Mouse (Mus musculus): ENCODE data around the gene Haus2. TPM values are rescaled to one million over a fixed set of nuclear protein-coding genes. Genes with fewer than 3 reads are reported as not detected.
A peak's percentile ranks its signal among the peaks of the same experiment; 100 is the strongest.

Haus2 gene
- polyA plus RNA-seq, 1 experiment = 0.17 TPM

DNA sequence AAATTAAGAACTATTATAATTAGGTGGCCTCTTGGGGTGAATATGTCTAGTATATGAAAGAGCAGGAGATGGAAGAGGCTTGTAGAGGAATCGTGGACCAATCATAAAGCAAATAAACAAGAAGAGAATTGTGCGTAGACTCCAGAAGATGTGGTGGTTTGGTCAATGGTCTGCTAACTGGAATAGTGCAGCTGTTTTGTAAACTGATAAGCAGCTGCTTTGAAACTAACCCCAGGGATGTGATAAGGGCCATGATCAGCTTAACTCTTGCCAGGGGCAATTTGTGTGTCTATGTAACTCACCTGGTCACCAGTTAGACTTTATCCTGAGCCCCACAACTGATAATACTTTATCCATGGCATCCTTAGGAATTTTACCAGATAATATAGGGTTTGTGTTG lies 22.3 kb downstream of the Haus2 start:
- H3K4me1 ChIP-seq (ENCODE audit: control insufficient read depth) = peaks cover 51% of the 10 kb centered on the region
- no peaks in the 10 kb centered on the region for H3K9me3 ChIP-seq (ENCODE audit: control insufficient read depth, low read length)
- peak overlapping the region; percentile 20 for H3K4me3 ChIP-seq (replicated peaks)
- H3K27me3 ChIP-seq (ENCODE audit: control insufficient read depth) = peaks cover 14% of the 10 kb centered on the region
- TF ChIP-seq TAL1 (IDR thresholded peaks at IDR 0.05; ENCODE audit: low read length) = peak; percentile 85
- TF ChIP-seq GATA1 (IDR thresholded peaks at IDR 0.05; ENCODE audit: low read length) = peak; percentile 94
- peaks cover 7% of the 10 kb centered on the region for H3K36me3 ChIP-seq (ENCODE audit: control insufficient read depth)

DNA sequence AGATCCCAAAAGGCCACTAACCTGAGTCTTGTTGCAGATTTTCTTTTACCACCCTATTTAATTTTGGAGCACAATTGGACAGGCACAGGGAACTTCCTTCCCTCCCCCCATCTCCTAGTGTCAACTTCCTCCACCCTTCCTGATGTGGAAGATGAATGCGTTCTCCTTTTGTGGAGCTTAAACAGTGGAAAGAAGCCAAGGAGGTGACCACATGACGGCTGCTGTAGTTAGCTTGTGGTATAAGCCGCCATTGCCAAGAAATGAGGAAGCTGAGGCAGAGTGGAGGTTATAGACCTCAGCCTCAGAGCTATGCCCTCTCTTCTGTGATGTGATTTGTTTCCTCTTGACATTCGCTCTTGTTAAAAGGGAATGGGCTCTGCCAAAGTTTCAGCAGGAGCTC lies 22.8 kb downstream of the Haus2 start:
- peaks cover 7% of the 10 kb centered on the region for H3K36me3 ChIP-seq (ENCODE audit: control insufficient read depth)
- H3K27me3 ChIP-seq (ENCODE audit: control insufficient read depth) = peaks cover 14% of the 10 kb centered on the region
- TF ChIP-seq GATA1 (IDR thresholded peaks at IDR 0.05; ENCODE audit: low read length) (no peak), TAL1 (IDR thresholded peaks at IDR 0.05; ENCODE audit: low read length) (no peak)
- H3K9me3 ChIP-seq (ENCODE audit: control insufficient read depth, low read length) = no peaks in the 10 kb centered on the region
- peak overlapping the region; percentile 20 for H3K4me3 ChIP-seq (replicated peaks)
- H3K4me1 ChIP-seq (ENCODE audit: control insufficient read depth) = peaks cover 51% of the 10 kb centered on the region

DNA sequence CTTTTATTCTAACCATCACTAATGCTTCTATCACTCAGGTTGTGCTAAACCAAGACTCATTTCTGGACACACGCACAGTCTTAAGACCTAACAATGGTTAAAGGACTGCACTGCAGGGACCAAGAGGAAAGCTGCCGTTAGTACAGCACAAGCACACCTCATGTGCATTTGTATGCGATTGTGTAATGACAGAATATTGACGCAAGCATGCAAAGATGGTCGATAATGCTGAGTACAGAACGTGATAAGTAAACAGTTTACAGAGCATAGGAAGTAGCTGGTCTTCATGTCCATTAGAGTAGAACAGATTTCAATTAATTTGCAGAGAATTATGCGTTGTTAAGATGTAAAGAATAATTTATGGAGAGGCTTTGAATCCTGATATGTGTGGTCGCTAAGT lies 31.7 kb downstream of the Haus2 start:
- Histone ChIP-seq H3K4me3 (replicated peaks) (no peak overlapping the region), H3K9me3 (ENCODE audit: control insufficient read depth, low read length) (no peaks in the 10 kb centered on the region), H3K27me3 (ENCODE audit: control insufficient read depth) (no peaks in the 10 kb centered on the region), H3K4me1 (ENCODE audit: control insufficient read depth) (peaks cover 2% of the 10 kb centered on the region; the same call in 1 of the 2 replicates), H3K36me3 (ENCODE audit: control insufficient read depth) (no peaks in the 10 kb centered on the region)
- TF ChIP-seq GATA1 (IDR thresholded peaks at IDR 0.05; ENCODE audit: low read length) (no peak), TAL1 (IDR thresholded peaks at IDR 0.05; ENCODE audit: low read length) (no peak)

DNA sequence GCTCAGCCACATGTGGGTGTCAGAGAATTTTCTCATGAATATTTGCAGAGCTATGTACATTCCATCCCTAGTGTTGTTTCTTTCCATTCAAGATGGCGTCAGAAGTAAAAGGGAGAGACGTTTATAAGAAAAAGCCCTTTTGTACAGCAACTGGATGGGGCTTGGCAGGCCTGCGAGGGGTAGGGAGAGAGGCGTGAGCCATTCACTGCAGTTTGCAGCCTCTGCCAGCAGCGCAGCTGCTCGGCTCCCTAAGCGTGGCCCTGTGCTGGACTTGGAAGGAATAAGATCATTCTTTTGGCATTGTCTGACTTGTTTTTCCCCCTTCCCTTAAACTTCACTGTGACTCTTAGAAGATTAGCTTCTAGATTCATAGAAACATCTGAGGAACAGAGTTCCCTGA lies 34.7 kb downstream of the Haus2 start:
- H3K4me3 ChIP-seq (replicated peaks) = no peak overlapping the region
- peaks cover 2% of the 10 kb centered on the region; the same call in 1 of the 2 replicates for H3K4me1 ChIP-seq (ENCODE audit: control insufficient read depth)
- H3K9me3 ChIP-seq (ENCODE audit: control insufficient read depth, low read length) = no peaks in the 10 kb centered on the region
- TF ChIP-seq TAL1 (IDR thresholded peaks at IDR 0.05; ENCODE audit: low read length) = no peak
- no peaks in the 10 kb centered on the region for H3K36me3 ChIP-seq (ENCODE audit: control insufficient read depth)
- H3K27me3 ChIP-seq (ENCODE audit: control insufficient read depth) = no peaks in the 10 kb centered on the region

DNA sequence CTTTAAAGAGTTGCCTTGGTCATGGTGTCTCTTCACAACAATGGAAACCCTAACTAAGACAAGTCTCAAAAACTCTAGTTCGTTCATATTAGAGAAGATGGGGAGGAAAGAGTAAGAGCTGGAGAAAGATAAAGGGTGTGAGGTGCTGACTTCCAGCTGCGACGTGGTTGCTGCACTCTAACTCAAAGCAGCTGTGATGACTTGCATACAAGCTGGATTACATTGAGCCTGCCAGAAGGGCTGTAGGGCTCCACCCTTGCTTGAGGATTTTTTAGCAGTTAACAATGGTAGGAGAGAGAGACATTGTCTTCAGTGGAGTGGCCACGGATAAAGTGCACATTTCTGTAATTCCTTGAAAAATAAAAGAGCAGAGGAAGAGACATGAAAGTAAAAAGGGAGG lies 37.6 kb downstream of the Haus2 start:
- no peaks in the 10 kb centered on the region for H3K36me3 ChIP-seq (ENCODE audit: control insufficient read depth)
- H3K27me3 ChIP-seq (ENCODE audit: control insufficient read depth) = no peaks in the 10 kb centered on the region
- H3K9me3 ChIP-seq (ENCODE audit: control insufficient read depth, low read length) = no peaks in the 10 kb centered on the region
- H3K4me1 ChIP-seq (ENCODE audit: control insufficient read depth) = peaks cover 2% of the 10 kb centered on the region; the same call in 1 of the 2 replicates
- no peak overlapping the region for H3K4me3 ChIP-seq (replicated peaks)
- no peak for TF ChIP-seq TAL1 (IDR thresholded peaks at IDR 0.05; ENCODE audit: low read length)

DNA sequence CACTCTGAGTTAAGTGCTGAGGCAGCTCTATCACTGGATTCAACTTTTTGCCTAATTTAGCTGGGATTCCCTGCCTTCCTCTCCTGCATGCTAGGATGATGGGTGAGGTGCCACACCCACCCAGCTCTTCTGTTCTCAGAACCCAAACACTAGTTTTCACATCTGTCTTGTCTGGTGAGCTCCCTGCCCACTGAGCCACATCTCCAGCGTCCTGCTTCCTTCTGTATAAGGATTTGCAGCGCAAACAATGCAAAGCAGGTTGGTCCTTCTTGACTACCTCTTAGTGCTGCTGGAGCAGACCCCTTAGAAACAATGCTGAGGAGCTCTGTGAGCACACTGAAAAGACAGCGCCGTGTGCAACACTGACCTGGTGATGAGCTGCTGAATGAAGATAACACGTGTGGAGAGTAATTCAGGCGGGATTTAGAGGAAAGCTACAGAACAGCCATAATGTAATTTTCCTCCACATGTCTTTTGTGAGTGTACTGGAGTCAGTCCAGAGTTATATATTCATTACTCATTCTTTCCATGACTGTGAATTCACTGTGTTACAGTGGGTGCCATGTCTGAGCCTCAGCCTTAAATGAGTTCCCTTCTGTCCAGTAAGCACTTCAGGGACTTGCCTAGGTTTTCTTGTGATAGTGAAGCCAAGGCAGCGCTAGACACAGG lies 43.2 kb downstream of the Haus2 start:
- no peak overlapping the region for H3K4me3 ChIP-seq (replicated peaks)
- no peak for TF ChIP-seq GATA1 (IDR thresholded peaks at IDR 0.05; ENCODE audit: low read length)
- no peak for TF ChIP-seq TAL1 (IDR thresholded peaks at IDR 0.05; ENCODE audit: low read length)
- H3K4me1 ChIP-seq (ENCODE audit: control insufficient read depth) = peaks cover 3% of the 10 kb centered on the region; the same call in 1 of the 2 replicates
- H3K36me3 ChIP-seq (ENCODE audit: control insufficient read depth) = no peaks in the 10 kb centered on the region
- H3K27me3 ChIP-seq (ENCODE audit: control insufficient read depth) = no peaks in the 10 kb centered on the region
- no peaks in the 10 kb centered on the region for H3K9me3 ChIP-seq (ENCODE audit: control insufficient read depth, low read length)

DNA sequence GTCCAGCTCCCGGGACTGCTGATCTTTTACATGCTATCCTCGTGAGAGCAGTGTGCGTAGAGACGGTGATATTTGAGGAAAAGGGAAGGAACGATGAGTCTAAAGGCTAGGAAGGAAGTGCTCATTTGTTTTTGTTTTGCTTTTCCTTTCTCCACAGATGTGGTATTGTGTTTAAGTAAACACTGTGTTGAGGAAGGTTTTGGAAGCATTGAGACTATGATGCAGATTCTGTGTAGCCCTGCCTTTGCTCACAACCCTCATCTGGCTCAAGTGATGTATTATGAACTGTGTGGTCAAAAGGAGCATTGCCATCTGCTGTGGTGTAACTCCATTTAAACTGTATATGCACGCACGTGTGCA lies 43.7 kb downstream of the Haus2 start:
- Histone ChIP-seq H3K9me3 (ENCODE audit: control insufficient read depth, low read length) (no peaks in the 10 kb centered on the region), H3K4me1 (ENCODE audit: control insufficient read depth) (peaks cover 3% of the 10 kb centered on the region; the same call in 1 of the 2 replicates), H3K36me3 (ENCODE audit: control insufficient read depth) (no peaks in the 10 kb centered on the region), H3K4me3 (replicated peaks) (no peak overlapping the region), H3K27me3 (ENCODE audit: control insufficient read depth) (no peaks in the 10 kb centered on the region)
- TF ChIP-seq GATA1 (IDR thresholded peaks at IDR 0.05; ENCODE audit: low read length) (no peak), TAL1 (IDR thresholded peaks at IDR 0.05; ENCODE audit: low read length) (no peak)

DNA sequence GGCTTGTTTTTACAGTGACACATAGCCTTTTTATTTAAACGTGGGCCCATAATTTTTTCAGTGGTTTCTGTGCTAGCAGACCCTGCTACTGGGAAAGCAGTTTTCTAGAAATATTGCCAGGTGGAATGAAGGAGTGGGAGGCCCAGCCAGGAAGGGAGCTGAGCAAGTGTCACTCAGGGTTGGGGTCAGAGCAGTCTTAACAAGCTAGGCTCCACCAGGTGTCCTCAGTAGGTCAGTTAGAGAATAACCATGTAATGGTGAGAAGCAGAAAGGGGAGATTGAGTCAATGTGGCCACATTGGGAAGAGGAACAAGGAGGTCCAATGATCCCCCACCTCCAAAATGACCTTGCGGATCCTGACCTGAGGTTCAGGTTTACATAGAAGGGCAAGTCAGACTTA lies 45.5 kb downstream of the Haus2 start:
- H3K4me3 ChIP-seq (replicated peaks) = no peak overlapping the region
- no peaks in the 10 kb centered on the region for H3K36me3 ChIP-seq (ENCODE audit: control insufficient read depth)
- TF ChIP-seq GATA1 (IDR thresholded peaks at IDR 0.05; ENCODE audit: low read length) (no peak), TAL1 (IDR thresholded peaks at IDR 0.05; ENCODE audit: low read length) (no peak)
- H3K4me1 ChIP-seq (ENCODE audit: control insufficient read depth) = peaks cover 6% of the 10 kb centered on the region
- peaks cover 2% of the 10 kb centered on the region; the same call in 1 of the 2 replicates for H3K27me3 ChIP-seq (ENCODE audit: control insufficient read depth)
- H3K9me3 ChIP-seq (ENCODE audit: control insufficient read depth, low read length) = no peaks in the 10 kb centered on the region

DNA sequence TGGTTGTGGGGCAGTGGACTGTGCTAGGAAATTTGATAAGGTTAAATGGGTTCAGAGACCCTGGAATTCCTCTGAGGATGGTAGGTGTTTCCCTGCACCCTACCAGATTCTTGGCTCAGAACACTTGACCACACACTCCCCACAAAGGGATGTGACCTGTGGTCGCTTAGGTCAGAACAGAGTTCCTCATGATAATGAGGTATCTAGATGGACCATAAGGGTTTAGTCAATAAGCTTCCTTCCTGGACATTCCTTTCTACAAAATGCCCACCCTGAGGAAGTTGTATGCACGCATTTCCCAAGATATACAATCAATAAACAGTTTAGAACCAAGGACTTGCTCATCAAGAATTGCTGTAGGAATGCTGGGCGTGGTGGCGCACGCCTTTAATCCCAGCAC lies 46.7 kb downstream of the Haus2 start:
- TF ChIP-seq TAL1 (IDR thresholded peaks at IDR 0.05; ENCODE audit: low read length) (no peak), GATA1 (IDR thresholded peaks at IDR 0.05; ENCODE audit: low read length) (no peak)
- Histone ChIP-seq H3K4me1 (ENCODE audit: control insufficient read depth) (peaks cover 18% of the 10 kb centered on the region), H3K36me3 (ENCODE audit: control insufficient read depth) (no peaks in the 10 kb centered on the region), H3K27me3 (ENCODE audit: control insufficient read depth) (peaks cover 2% of the 10 kb centered on the region; the same call in 1 of the 2 replicates), H3K9me3 (ENCODE audit: control insufficient read depth, low read length) (no peaks in the 10 kb centered on the region), H3K4me3 (replicated peaks) (no peak overlapping the region)

DNA sequence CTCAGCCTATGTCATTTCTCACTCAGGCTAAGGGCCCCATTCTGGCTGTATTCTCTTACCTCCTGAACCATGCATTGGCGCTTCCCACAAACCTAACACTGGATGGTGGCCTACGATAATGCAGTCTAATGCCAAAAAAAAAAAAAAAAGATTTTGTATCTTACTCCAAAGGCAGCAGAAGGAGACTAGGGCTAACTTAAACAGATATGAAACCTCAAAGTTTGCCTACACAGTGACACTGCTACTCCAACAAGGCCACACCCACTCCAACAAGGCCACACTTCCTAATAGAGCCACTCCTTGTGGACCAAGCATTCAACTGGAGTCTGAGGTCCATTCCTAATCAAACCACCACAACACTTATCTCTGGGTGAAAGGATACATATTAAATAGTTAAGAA lies 47.5 kb downstream of the Haus2 start:
- H3K9me3 ChIP-seq (ENCODE audit: control insufficient read depth, low read length) = no peaks in the 10 kb centered on the region
- peaks cover 19% of the 10 kb centered on the region for H3K4me1 ChIP-seq (ENCODE audit: control insufficient read depth)
- TF ChIP-seq TAL1 (IDR thresholded peaks at IDR 0.05; ENCODE audit: low read length) (no peak), GATA1 (IDR thresholded peaks at IDR 0.05; ENCODE audit: low read length) (no peak)
- H3K4me3 ChIP-seq (replicated peaks) = no peak overlapping the region
- peaks cover 2% of the 10 kb centered on the region; the same call in 1 of the 2 replicates for H3K27me3 ChIP-seq (ENCODE audit: control insufficient read depth)
- no peaks in the 10 kb centered on the region for H3K36me3 ChIP-seq (ENCODE audit: control insufficient read depth)
